Mouse (Mus musculus): ENCODE results near the gene Sparcl1. TPM values are rescaled to one million over a fixed set of nuclear protein-coding genes. Genes with fewer than 3 reads are reported as not detected.
A peak's percentile ranks its signal among the peaks of the same experiment; 100 is the strongest.

The Sparcl1 gene
- 40.6 and 45.9 TPM in 2 replicates for polyA plus RNA-seq (2016; fragmentation: Nextera tagmentation; extraction: Ambion mirVana)

DNA sequence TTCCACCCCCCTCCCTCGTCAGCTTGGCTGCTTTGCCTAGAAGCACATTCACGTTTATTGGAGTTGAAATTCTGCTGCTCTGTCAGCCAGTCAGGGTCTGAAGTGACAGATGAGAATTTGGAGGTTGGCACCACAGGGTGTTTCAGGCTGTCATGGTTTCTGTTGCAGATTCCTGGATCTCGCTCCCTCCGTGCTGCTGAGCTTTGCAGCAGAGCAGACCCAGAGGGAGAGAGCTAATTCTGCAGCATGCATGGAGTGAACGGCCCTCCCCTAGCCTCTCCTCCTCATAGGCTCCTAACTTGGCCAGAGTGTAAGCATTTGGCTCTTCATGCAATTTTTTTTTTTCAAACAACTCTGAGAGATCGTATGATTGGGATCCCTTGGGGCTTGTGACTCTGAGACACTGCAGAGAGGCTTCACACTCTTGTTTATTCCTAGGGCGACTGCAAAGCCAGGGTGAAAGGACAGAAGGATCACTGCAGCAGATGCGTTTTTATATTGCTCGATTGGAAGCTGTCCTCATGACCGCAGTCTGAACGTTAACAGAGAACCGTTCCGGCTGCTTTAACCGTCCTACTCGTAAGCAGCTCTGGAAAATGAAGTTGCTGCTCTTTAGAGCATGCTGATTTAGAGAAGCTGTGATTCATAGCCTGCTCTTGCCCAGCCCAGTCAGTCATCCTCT, at the start of gene Sparcl1:
Gene Sparcl1 (minus strand): TSS at position 243 of the 682 bp plus-strand sequence.
- no peaks in the 10 kb centered on the region for H3K36me3 ChIP-seq
- 22% methylated on average over 15 of the region's 15 CpGs for WGBS
- H3K4me1 ChIP-seq (replicated peaks) = peaks cover 74% of the 10 kb centered on the region
- peak; percentile 45 for DNase-seq (ENCODE audit: low spot score)
- H3K27me3 ChIP-seq (ENCODE audit: insufficient read depth, poor library complexity, severe bottlenecking) = no peaks in the 10 kb centered on the region; the same call in 1 of the 2 replicates
- peak within 1 kb of the TSS; percentile 89 for H3K27ac ChIP-seq
- no peaks in the 10 kb centered on the region for H3K9me3 ChIP-seq
- H3K4me3 ChIP-seq = peak within 1 kb of the TSS; percentile 31

- no peak for DNase-seq (ENCODE audit: low spot score)
- WGBS = 88% methylated on average over 1 of the region's 1 CpGs
- Histone ChIP-seq H3K9me3 (no peaks in the 10 kb centered on the region), H3K4me1 (replicated peaks) (no peaks in the 10 kb centered on the region), H3K36me3 (no peaks in the 10 kb centered on the region), H3K27ac (no peak overlapping the region), H3K4me3 (no peak overlapping the region), H3K27me3 (ENCODE audit: insufficient read depth, poor library complexity, severe bottlenecking) (no peaks in the 10 kb centered on the region)
These were observed 47.9 kb upstream of the Sparcl1 start for GRCm38 (mm10) chr5:104161390-104161789.

- no peaks in the 10 kb centered on the region for H3K36me3 ChIP-seq
- H3K27ac ChIP-seq = no peak overlapping the region
- H3K4me3 ChIP-seq = no peak overlapping the region
- H3K9me3 ChIP-seq = no peaks in the 10 kb centered on the region
- H3K4me1 ChIP-seq (replicated peaks) = no peaks in the 10 kb centered on the region
- WGBS = 71% methylated on average over 3 of the region's 3 CpGs
- no peak for DNase-seq (ENCODE audit: low spot score)
- H3K27me3 ChIP-seq (ENCODE audit: insufficient read depth, poor library complexity, severe bottlenecking) = no peaks in the 10 kb centered on the region
These were observed 47.0 kb upstream of the Sparcl1 start for GRCm38 (mm10) chr5:104160581-104160980.

DNA sequence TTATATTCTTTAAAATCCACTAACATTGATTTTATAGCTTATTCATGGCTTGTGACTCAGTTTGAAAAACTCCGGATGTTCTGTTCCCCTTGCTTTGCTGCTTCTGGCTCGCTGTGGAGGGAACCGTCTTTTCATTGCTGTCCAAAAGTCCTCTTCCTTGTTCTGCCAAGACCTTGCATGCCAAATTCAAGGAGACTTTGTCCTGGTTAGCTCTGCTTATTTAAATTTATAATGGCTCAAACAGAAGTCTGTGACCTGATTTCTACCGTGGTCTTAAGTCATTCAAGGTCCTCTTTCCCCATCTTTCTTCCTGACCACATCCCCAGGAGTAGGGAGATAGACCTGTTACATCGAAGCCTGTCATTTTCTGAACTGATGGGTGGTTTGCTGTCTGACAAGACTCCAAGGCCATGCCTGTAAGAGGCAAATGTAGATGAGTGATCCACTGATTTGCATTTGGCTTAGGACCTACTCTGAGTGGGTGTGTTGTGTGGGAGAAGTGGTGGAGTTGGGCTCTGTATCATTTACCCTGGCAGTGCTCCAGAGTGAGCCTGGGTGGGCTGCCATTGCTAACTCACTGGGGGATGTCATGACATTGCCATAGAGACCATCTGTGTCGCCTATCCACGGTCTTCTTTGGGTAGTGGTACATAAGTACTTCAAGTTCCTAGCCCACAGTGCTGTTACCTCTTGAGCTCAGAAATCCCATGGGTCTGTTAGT, 45.0 kb upstream of the Sparcl1 start:
- Histone ChIP-seq H3K36me3 (no peaks in the 10 kb centered on the region), H3K4me1 (replicated peaks) (no peaks in the 10 kb centered on the region), H3K9me3 (no peaks in the 10 kb centered on the region), H3K27me3 (ENCODE audit: insufficient read depth, poor library complexity, severe bottlenecking) (no peaks in the 10 kb centered on the region), H3K4me3 (no peak overlapping the region), H3K27ac (no peak overlapping the region)
- no peak for DNase-seq (ENCODE audit: low spot score)
- 86% methylated on average over 7 of the region's 7 CpGs for WGBS

DNA sequence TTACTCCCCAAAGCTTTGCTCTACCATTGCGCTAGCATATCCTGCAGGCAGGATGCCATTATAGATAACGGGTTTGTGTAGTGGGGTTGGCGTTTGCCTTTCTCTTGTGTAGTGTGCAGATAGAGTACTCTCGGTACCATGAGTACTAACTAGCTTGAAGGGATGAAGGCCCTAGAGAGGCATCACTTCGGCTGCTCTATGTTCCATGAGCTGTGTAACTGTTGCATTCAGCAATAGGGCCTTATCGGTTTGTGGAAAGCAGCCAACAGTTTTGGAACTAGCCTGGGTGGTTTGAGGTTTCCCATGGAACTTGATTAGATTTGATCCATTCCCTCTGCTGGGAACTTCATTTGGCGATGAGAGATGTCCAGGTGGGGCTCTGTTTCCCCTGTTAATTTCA, 44.2 kb upstream of the Sparcl1 start:
- Histone ChIP-seq H3K4me3 (no peak overlapping the region), H3K9me3 (no peaks in the 10 kb centered on the region), H3K36me3 (no peaks in the 10 kb centered on the region), H3K27ac (no peak overlapping the region), H3K27me3 (ENCODE audit: insufficient read depth, poor library complexity, severe bottlenecking) (no peaks in the 10 kb centered on the region), H3K4me1 (replicated peaks) (no peaks in the 10 kb centered on the region)
- WGBS = 93% methylated on average over 7 of the region's 7 CpGs
- DNase-seq (ENCODE audit: low spot score) = no peak

DNA sequence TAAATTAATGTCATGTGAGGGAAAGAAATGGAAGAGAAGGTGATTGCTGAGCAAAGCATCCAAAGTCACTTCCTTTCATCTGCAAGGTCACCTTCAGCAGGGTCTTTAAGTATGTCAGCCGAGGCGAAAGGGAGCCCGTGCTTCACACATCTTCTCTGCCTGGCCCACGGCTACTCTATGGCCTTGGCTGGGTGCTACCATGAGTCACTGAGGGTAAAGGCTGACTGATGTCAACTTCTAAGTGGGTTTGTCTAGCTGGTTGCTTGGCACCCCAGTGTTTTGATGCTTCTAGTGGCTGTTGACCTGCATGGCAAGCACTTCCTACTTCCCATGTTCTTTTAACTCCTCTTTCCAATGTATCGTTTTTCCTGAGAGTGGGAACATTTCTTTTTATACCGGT, 36.7 kb upstream of the Sparcl1 start:
- WGBS = 95% methylated on average over 6 of the region's 6 CpGs
- H3K4me1 ChIP-seq (replicated peaks) = no peaks in the 10 kb centered on the region
- no peaks in the 10 kb centered on the region for H3K27me3 ChIP-seq (ENCODE audit: insufficient read depth, poor library complexity, severe bottlenecking)
- H3K27ac ChIP-seq = no peak overlapping the region
- H3K4me3 ChIP-seq = no peak overlapping the region
- no peaks in the 10 kb centered on the region for H3K36me3 ChIP-seq
- no peaks in the 10 kb centered on the region for H3K9me3 ChIP-seq
- no peak for DNase-seq (ENCODE audit: low spot score)

- Histone ChIP-seq H3K9me3 (no peaks in the 10 kb centered on the region), H3K27ac (no peak overlapping the region), H3K36me3 (no peaks in the 10 kb centered on the region), H3K4me1 (replicated peaks) (no peaks in the 10 kb centered on the region), H3K27me3 (ENCODE audit: insufficient read depth, poor library complexity, severe bottlenecking) (no peaks in the 10 kb centered on the region), H3K4me3 (no peak overlapping the region)
- DNase-seq (ENCODE audit: low spot score) = peak; percentile 9
- 70% methylated on average over 7 of the region's 7 CpGs for WGBS
These were observed 35.8 kb upstream of the Sparcl1 start for GRCm38 (mm10) chr5:104149349-104149748.

GRCm38 (mm10) chr5:104144057-104144456, 30.5 kb upstream of the Sparcl1 start:
- no peaks in the 10 kb centered on the region for H3K9me3 ChIP-seq
- H3K27ac ChIP-seq = no peak overlapping the region
- H3K27me3 ChIP-seq (ENCODE audit: insufficient read depth, poor library complexity, severe bottlenecking) = no peaks in the 10 kb centered on the region
- H3K4me1 ChIP-seq (replicated peaks) = no peaks in the 10 kb centered on the region
- no peak overlapping the region for H3K4me3 ChIP-seq
- H3K36me3 ChIP-seq = no peaks in the 10 kb centered on the region
- 86% methylated on average over 4 of the region's 4 CpGs for WGBS
- no peak for DNase-seq (ENCODE audit: low spot score)

GRCm38 (mm10) chr5:104141067-104141466, 27.5 kb upstream of the Sparcl1 start:
- Histone ChIP-seq H3K27ac (no peak overlapping the region), H3K9me3 (no peaks in the 10 kb centered on the region), H3K27me3 (ENCODE audit: insufficient read depth, poor library complexity, severe bottlenecking) (no peaks in the 10 kb centered on the region), H3K4me3 (no peak overlapping the region), H3K36me3 (no peaks in the 10 kb centered on the region), H3K4me1 (replicated peaks) (no peaks in the 10 kb centered on the region)
- WGBS = 76% methylated on average over 2 of the region's 2 CpGs
- DNase-seq (ENCODE audit: low spot score) = no peak

- H3K27ac ChIP-seq = 0 out of 2 replicates have a peak overlapping the region, but pooled peaks have one; percentile 2
- H3K36me3 ChIP-seq = no peaks in the 10 kb centered on the region
- no peaks in the 10 kb centered on the region for H3K27me3 ChIP-seq (ENCODE audit: insufficient read depth, poor library complexity, severe bottlenecking)
- no peaks in the 10 kb centered on the region for H3K4me1 ChIP-seq (replicated peaks)
- H3K9me3 ChIP-seq = no peaks in the 10 kb centered on the region
- 81% methylated on average over 10 of the region's 10 CpGs for WGBS
- H3K4me3 ChIP-seq = no peak overlapping the region
- DNase-seq (ENCODE audit: low spot score) = no peak
These were observed 24.5 kb upstream of the Sparcl1 start for GRCm38 (mm10) chr5:104137920-104138541.

DNA sequence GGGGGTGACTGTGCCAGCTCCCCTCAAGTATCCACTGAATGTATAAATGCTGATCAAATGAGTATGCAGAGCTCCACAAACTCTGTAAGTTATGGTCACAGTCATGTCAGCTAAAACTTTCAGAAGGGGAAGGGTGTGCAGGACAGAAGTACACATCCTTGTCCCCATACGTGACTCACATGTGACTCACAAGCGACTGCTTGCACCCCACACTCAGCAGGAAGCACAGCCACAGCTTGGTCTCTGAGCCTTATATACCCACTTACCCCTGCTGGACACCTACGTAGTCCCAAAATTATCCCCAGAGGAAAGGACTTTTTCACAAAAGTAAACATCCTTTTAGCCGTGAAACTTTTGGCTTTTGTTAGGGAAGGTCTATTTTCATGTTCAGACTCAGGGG, 20.2 kb upstream of the Sparcl1 start:
- Histone ChIP-seq H3K36me3 (no peaks in the 10 kb centered on the region), H3K9me3 (no peaks in the 10 kb centered on the region), H3K27me3 (ENCODE audit: insufficient read depth, poor library complexity, severe bottlenecking) (no peaks in the 10 kb centered on the region), H3K4me1 (replicated peaks) (peaks cover 2% of the 10 kb centered on the region), H3K4me3 (no peak overlapping the region), H3K27ac (no peak overlapping the region)
- DNase-seq (ENCODE audit: low spot score) = no peak
- whole genome bisulfite sequencing = 78% methylated on average over 4 of the region's 4 CpGs

- H3K4me1 ChIP-seq (replicated peaks) = peaks cover 12% of the 10 kb centered on the region
- DNase-seq (ENCODE audit: low spot score) = no peak
- no peaks in the 10 kb centered on the region for H3K36me3 ChIP-seq
- H3K27me3 ChIP-seq (ENCODE audit: insufficient read depth, poor library complexity, severe bottlenecking) = no peaks in the 10 kb centered on the region
- 78% methylated on average over 4 of the region's 4 CpGs for WGBS
- no peak overlapping the region for H3K4me3 ChIP-seq
- no peak overlapping the region for H3K27ac ChIP-seq
- H3K9me3 ChIP-seq = no peaks in the 10 kb centered on the region
These were observed 18.0 kb upstream of the Sparcl1 start for GRCm38 (mm10) chr5:104131544-104131943.

DNA sequence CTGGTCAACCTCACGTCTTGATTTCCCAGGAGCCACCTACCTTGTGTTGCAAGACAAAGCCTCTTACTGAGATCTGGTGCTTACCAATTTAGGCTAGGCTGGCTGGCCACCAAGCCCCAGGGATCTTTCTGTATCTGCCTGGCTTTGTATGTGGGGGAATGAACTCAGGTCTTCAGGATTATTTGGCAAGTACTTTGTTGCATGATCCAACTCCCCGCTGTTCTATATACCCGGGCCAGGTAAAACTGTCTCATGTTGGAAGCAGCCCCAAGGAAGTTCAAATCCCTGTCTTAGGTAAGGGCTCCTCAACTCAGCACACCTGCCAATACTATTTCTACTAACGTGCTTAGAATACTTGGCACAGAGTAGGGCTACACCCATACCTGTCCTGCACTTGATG, 17.4 kb upstream of the Sparcl1 start:
- H3K9me3 ChIP-seq = no peaks in the 10 kb centered on the region
- no peak overlapping the region for H3K4me3 ChIP-seq
- no peaks in the 10 kb centered on the region for H3K36me3 ChIP-seq
- WGBS = 89% methylated on average over 4 of the region's 4 CpGs
- peaks cover 14% of the 10 kb centered on the region for H3K4me1 ChIP-seq (replicated peaks)
- no peak overlapping the region for H3K27ac ChIP-seq
- DNase-seq (ENCODE audit: low spot score) = no peak
- H3K27me3 ChIP-seq (ENCODE audit: insufficient read depth, poor library complexity, severe bottlenecking) = no peaks in the 10 kb centered on the region
